Mouse (Mus musculus) cerebellum, adult 2 months (tissue): Measurements from ENCODE around the gene Zfp580.

Source experiments
- CTCF ChIP-seq: fragments of 200-500 bp; IDR thresholded peaks from 2 replicates; pipeline ENCODE4 v1.5.1; 2011; ENCODE audit warnings: low read depth, mild to moderate bottlenecking, control low read depth, low read length, moderate library complexity, borderline replicate concordance; ENCODE audit not compliant: insufficient read depth
- POLR2A ChIP-seq: fragments of 200-500 bp; IDR thresholded peaks from 2 replicates; pipeline ENCODE4 v1.6.1; 2011; ENCODE audit warnings: low read length, control low read depth, borderline replicate concordance; ENCODE audit not compliant: insufficient read depth

DNA sequence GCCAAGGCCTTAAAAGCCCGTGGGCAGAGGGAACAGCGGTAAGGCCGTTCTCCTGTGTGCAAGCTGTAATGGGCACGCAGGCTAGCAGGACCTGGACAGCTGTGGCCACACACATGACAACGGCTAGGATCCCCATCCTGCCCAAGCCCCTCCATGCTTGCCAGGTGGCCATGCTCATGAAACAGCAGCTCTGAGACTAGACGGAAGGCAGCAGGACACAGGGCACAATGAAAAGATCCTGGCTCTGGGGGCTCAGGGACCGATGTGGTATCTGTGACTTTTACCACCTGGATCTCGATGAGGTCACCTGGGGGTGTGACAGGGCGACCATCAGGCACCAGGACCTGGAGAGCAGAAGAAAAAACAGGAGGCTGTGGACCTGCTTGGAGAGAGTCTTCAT is 15.2 kb upstream of the Zfp580 start:
- TF ChIP-seq POLR2A: no peak
- no peak for TF ChIP-seq CTCF
